Comparison of ENCODE assay signal across 21 mouse cellular contexts in genomic region chr2:13104388-13104787, GRCm38 (mm10).
DNase-seq lines count a peak whose midpoint lies in the region; ATAC-seq and TF ChIP-seq lines count a peak whose summit lies in the region.
"Had no signal": no experiment of that assay in that cellular context is flagged by ENCODE, and none has a peak within 500 bp of the region (broad histone marks: within the 10 kb centered on the region; RNA-seq: fewer than 3 reads in every experiment).

No protein-coding gene starts in this region.

- peak; percentile 83 for ATAC-seq in kidney, embryonic 15.5 days (replicated peaks; ENCODE audit: low FRiP score)
- ATAC-seq: forebrain, embryonic 14.5 days had no signal

- 0 out of 2 replicates have a peak, but pooled peaks cover 4% of the 10 kb centered on the region for H3K4me1 ChIP-seq in kidney, adult 2 months (ENCODE audit: control insufficient read depth, insufficient read depth, low read length)
- H3K4me1 ChIP-seq in kidney, embryonic 15.5 days, result peaks cover 15% of the 10 kb centered on the region
- no peaks in the 10 kb centered on the region for H3K4me1 ChIP-seq in limb, embryonic 10.5 days
- H3K4me1 ChIP-seq: embryonic facial prominence, embryonic 15.5 days had no signal

- TF ChIP-seq POLR2A in kidney, adult 2 months (IDR thresholded peaks at IDR 0.05; ENCODE audit: low read depth, low read length), result no peak

- no peak overlapping the region for H3K4me3 ChIP-seq in kidney, adult 2 months (ENCODE audit: insufficient read depth, low read depth, low read length)
- H3K4me3 ChIP-seq in kidney, embryonic 15.5 days (replicated peaks), result no peak overlapping the region
- no peak overlapping the region for H3K4me3 ChIP-seq in limb, embryonic 10.5 days
- H3K4me3 ChIP-seq: embryonic facial prominence, embryonic 15.5 days; erythroblast, embryonic 14.5 days; forebrain, embryonic 10.5 days; gastrocnemius, adult 2 months; heart, embryonic 13.5 days; hindbrain, embryonic 12.5 days had no signal

- H3K36me3 ChIP-seq in kidney, adult 2 months (ENCODE audit: control insufficient read depth, insufficient read depth, low read length), result no peaks in the 10 kb centered on the region
- no peaks in the 10 kb centered on the region for H3K36me3 ChIP-seq in kidney, embryonic 15.5 days
- no peaks in the 10 kb centered on the region for H3K36me3 ChIP-seq in limb, embryonic 10.5 days
- H3K36me3 ChIP-seq: embryonic facial prominence, embryonic 15.5 days; forebrain, embryonic 10.5 days; heart, embryonic 13.5 days; hindbrain, embryonic 12.5 days had no signal

- H3K9me3 ChIP-seq in kidney, embryonic 15.5 days (replicated peaks), result no peaks in the 10 kb centered on the region
- H3K9me3 ChIP-seq in limb, embryonic 10.5 days (replicated peaks), result no peaks in the 10 kb centered on the region
- H3K9me3 ChIP-seq: embryonic facial prominence, embryonic 15.5 days; forebrain, embryonic 10.5 days; heart, embryonic 13.5 days; hindbrain, embryonic 12.5 days had no signal

- no peaks in the 10 kb centered on the region for H3K27me3 ChIP-seq in kidney, adult 2 months (replicated peaks; ENCODE audit: control insufficient read depth, insufficient read depth, low read length)
- H3K27me3 ChIP-seq in kidney, embryonic 15.5 days, result no peaks in the 10 kb centered on the region
- no peaks in the 10 kb centered on the region for H3K27me3 ChIP-seq in limb, embryonic 10.5 days (ENCODE audit: low read depth, poor library complexity, severe bottlenecking)
- H3K27me3 ChIP-seq: CH12.LX; embryonic facial prominence, embryonic 15.5 days; heart, embryonic 13.5 days; hindbrain, embryonic 12.5 days had no signal

- DNase-seq in kidney, adult 2 months, result peak; percentile 5
- no peak for DNase-seq in kidney, adult 18-20 months
- peak; percentile 47 for DNase-seq in Muller cell, postnatal 12 days (ENCODE audit: inconsistent ontology term)
- DNase-seq in kidney, postnatal 4 days, result peak; percentile 5 to 13
- DNase-seq in limb, embryonic 10.5 days (ENCODE audit: low spot score), result no peak
- DNase-seq: adrenal gland, adult 8-10 months; adrenal gland, postnatal 36 days; cerebellum, adult 2 months; cerebellum, postnatal 14 days; embryo, embryonic 11 days; gastrocnemius, adult 2 months; gastrocnemius, postnatal 25 days; heart, postnatal 4 days had no signal

- WGBS in kidney, adult 2 months, result 17% methylated on average over 2 of the region's 2 CpGs
- WGBS in kidney, embryonic 15.5 days, result 31% methylated on average over 2 of the region's 2 CpGs
- 58% methylated on average over 2 of the region's 2 CpGs for WGBS in limb, embryonic 10.5 days

- no peak overlapping the region for H3K9ac ChIP-seq in kidney, embryonic 15.5 days
- H3K9ac ChIP-seq: embryonic facial prominence, embryonic 15.5 days; heart, embryonic 13.5 days; hindbrain, embryonic 12.5 days had no signal

- H3K27ac ChIP-seq in kidney, adult 2 months (ENCODE audit: insufficient read depth, low read depth, low read length), result no peak overlapping the region
- H3K27ac ChIP-seq in kidney, embryonic 15.5 days, result no peak overlapping the region
- H3K27ac ChIP-seq in limb, embryonic 10.5 days, result no peak overlapping the region
- H3K27ac ChIP-seq: embryonic facial prominence, embryonic 15.5 days; forebrain, embryonic 10.5 days; gastrocnemius, adult 2 months; heart, embryonic 13.5 days; hindbrain, embryonic 12.5 days had no signal

- no peak overlapping the region for H3K4me2 ChIP-seq in kidney, embryonic 15.5 days
- H3K4me2 ChIP-seq: embryonic facial prominence, embryonic 15.5 days; heart, embryonic 13.5 days; hindbrain, embryonic 12.5 days had no signal

- no peak for TF ChIP-seq CTCF in kidney, adult 2 months (conservative IDR thresholded peaks at IDR 0.05; ENCODE audit: insufficient read depth, insufficient read length, low read depth, low read length)

Comparison
In these comparisons a context has a peak if more than half of its experiments do, and no peak if none do; other contexts are left out.
1. DNase-seq: peak in kidney, adult 2 months (single experiment), Muller cell, postnatal 12 days (single experiment) and kidney, postnatal 4 days (2 of 2); none in kidney, adult 18-20 months (single experiment) and limb, embryonic 10.5 days (single experiment).